Mouse (Mus musculus): ENCODE results near the gene Tnnc2.

Tnnc2 gene

DNA sequence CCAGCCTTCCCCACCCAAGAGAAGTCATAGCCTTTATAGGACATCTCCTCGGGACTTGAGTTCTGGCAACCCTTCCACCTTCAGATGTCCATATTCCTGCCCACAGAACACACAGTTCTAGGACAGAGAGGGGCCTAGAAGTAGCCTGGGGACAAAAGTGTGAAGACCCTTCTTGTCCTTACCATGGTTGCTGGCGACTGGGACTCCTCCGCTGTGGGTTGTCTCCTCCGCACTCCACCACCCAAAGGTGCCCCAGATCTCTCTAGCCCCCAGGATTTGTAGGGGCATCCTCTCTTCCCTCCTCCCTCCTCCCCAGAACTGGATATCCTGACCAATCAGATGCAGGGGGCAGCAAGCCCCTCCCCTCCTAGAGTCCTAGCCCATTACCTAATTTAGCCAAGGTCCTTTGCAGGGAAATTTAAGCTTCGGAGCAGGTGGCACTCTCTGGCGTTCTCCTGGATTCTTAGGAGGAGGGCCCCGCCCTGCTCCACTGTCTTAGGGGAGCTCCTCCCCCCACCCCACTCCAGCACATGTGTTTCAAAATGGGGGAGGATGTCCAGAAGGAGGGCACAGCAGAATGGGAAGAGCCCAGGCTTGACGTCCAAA lies at the start of gene Tnnc2:
TSS of gene Tnnc2 (minus strand) at position 487 of the 606 bp plus-strand sequence.
- DNase-seq (ENCODE audit: low read depth), result no peak

DNA sequence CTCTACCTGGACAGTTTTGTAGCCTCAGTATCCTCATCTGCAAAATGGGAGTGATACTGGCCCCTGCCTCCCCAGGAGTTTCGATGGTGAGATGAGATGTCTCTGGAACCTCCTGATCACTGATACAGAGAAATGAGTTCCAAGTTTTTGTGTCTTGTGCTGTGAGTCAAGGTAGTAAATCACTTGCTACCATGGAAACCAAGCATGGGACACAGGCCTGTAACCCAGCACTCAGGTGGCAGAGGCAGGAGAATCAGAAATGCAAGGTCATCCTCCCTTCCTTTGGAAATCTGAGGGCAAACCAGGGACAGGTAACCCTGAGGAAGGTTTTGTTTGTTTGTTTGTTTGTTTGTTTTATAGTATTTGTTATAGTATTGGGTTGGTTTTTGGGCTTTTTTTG lies 49.3 kb upstream of the Tnnc2 start:
- DNase-seq (ENCODE audit: low read depth), result no peak

DNA sequence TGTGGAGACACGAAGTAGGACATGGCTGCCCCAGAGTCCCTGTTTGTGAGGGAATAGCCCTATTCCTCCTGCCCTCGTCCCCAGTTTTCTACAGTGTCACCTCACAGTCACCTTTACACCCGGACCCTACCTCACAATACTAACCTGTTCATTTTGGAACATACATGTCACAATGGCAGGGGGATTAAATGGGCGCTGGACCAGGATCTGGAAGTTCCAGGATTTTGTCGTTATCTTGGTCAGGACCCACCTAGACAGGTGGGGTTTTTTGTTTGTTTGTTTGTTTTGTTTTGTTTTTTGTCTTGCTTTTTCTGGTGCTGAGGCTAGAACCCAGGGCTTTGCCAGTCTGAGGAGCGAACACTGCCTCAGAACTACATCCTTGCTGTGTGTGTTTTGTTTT lies 48.7 kb upstream of the Tnnc2 start, which contains the start of gene Spata25:
TSS of gene Spata25 (minus strand) at position 101 of the 400 bp plus-strand sequence.
- no peak for DNase-seq (ENCODE audit: low read depth)

GRCm38 (mm10) chr2:164827146-164827850 lies 47.5 kb upstream of the Tnnc2 start:
- DNase-seq (ENCODE audit: low read depth), result no peak

DNA sequence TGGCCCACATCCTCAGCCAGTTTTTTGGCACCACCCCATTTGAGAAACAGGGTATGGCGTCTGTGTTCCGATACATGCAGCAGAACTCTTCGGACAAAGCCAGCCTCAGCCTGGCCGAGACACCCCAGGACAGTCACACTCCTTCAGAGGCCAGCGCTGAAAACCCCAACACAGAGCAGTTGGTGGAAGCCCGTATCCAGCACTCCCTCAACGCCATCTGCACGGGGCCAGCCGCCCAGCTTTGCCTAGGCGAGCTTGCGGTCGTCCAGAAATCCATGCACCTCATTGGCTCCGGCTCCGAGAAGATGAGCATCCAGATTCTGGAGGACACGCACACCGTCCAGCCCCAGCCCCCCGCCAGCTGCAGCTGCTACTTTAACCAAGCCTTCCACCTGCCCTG lies 45.8 kb upstream of the Tnnc2 start:
- no peak for DNase-seq (ENCODE audit: low read depth)

DNA sequence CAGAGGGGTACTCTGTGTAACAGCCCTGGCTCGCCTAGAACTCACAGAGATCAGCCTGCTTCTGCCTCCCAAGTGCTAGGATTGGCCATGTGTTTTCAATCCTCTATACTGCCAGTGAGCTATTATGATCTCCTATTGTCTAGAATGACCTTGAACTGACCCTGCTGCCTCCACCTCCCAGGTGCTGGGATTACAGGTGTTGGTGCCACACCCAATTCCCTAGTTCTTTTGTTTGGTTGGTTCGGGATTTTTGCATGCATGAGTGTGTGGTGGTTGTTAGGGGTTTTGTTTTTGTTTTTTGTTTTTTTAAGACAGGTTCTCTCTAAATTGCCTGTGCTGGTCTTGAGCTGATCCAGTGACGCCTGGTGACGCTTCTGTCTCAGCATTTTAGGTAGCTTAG lies 44.2 kb upstream of the Tnnc2 start:
- DNase-seq (ENCODE audit: low read depth), result no peak

- DNase-seq (ENCODE audit: low read depth), result peak; percentile 82
These were observed 43.4 kb upstream of the Tnnc2 start for GRCm38 (mm10) chr2:164823181-164823585.

- DNase-seq (ENCODE audit: low read depth), result peak; percentile 98
These were observed 42.9 kb upstream of the Tnnc2 start, which contains the start of gene Zswim1 for GRCm38 (mm10) chr2:164822636-164823165. Gene Zswim1, plus strand, starts transcription at chr2:164822686.

GRCm38 (mm10) chr2:164821060-164821459 lies 41.3 kb upstream of the Tnnc2 start:
- DNase-seq (ENCODE audit: low read depth), result no peak

DNA sequence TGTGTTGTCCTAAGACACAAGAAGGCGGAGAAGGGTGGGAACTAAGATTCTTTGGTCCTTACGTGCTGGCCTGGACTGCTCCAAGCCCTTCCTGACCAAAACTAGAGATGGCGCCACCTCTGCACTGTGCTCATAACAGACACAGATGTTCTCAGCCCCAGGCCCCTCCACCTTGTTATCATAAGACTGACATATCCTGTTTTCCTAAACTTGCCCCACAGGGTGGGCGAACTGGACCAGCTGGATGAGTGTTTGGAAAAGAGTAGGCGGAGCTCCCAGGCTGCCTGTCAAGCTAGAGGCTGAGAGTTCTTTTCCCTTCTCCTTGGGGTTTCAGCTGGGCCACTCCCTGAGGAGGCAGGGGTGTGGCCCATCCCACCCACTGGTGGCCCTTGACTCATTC lies 37.9 kb upstream of the Tnnc2 start:
- DNase-seq (ENCODE audit: low read depth), result no peak

- DNase-seq (ENCODE audit: low read depth), result no peak
These were observed 37.4 kb upstream of the Tnnc2 start for GRCm38 (mm10) chr2:164817206-164817605.

DNA sequence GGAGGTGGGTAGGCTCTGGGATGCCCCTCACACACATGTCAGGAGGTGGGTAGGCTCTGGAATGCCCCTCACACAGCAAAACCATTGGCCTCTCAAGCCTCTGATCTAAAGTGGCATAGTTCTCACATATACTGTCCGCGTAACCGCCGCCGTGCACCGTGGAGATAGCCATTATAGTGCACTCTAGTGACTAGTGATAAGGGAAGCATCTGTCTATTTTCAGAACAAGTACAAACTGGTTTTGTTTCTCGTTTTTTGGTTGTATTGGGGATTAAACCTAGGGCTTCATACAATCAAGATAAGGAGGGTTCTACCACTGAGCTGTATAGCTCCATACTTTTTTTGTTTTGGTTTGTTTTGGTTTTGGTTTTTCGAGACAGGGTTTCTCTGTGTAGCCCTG lies 36.1 kb upstream of the Tnnc2 start:
- DNase-seq (ENCODE audit: low read depth), result no peak

- peak; percentile 47 for DNase-seq (ENCODE audit: low read depth)
These were observed 35.6 kb upstream of the Tnnc2 start for GRCm38 (mm10) chr2:164815348-164815747.

GRCm38 (mm10) chr2:164813557-164813956 lies 33.8 kb upstream of the Tnnc2 start:
- DNase-seq (ENCODE audit: low read depth), result no peak

DNA sequence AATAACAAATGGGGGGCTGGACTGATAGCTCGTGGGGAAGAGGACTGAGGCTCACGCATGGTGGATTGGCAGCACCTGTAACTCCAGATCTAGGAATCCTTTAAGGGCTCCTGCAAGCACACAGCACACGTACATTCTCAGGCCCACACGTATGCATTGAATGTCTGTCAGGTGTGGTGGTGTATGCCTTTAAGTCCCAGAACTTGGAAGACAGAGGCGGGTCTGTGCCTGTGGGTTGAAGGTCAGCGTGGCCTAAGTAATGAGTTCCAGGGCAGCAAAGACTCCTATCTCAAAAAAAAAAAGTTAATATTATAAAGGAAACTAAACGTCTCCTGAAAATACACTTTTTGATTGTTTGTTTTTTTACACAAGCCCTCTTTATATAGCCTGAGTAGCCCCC lies 26.8 kb upstream of the Tnnc2 start:
- no peak for DNase-seq (ENCODE audit: low read depth)

DNA sequence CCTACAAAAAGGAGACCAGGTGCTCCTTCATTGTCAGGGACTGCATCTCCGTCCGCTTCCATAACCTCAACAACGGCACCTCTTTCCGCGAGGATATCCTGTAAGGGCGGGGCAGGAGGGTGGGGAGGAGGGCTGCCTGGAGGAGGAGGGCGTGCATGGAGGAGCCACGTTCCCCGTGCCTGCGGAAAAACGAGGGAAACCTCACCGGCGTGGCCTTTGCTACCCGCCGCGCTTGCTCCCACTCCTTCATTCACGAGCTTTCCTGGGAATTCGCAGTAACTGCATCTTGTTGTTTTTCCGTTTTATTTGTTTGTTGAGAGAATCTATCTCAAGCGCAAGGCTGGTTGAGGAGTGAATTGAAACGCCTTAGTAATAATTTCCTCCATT lies 25.6 kb upstream of the Tnnc2 start:
- DNase-seq (ENCODE audit: low read depth), result no peak

- DNase-seq (ENCODE audit: low read depth), result peak; percentile 100
These were observed 25.0 kb upstream of the Tnnc2 start, which contains the start of the genes Acot8 and Zswim3 for GRCm38 (mm10) chr2:164804533-164805331. Gene Acot8, minus strand, starts transcription at chr2:164804882. Gene Zswim3, plus strand, starts transcription at chr2:164805098.

- peak; percentile 21 for DNase-seq (ENCODE audit: low read depth)
These were observed 24.1 kb upstream of the Tnnc2 start for GRCm38 (mm10) chr2:164803921-164804313.

DNA sequence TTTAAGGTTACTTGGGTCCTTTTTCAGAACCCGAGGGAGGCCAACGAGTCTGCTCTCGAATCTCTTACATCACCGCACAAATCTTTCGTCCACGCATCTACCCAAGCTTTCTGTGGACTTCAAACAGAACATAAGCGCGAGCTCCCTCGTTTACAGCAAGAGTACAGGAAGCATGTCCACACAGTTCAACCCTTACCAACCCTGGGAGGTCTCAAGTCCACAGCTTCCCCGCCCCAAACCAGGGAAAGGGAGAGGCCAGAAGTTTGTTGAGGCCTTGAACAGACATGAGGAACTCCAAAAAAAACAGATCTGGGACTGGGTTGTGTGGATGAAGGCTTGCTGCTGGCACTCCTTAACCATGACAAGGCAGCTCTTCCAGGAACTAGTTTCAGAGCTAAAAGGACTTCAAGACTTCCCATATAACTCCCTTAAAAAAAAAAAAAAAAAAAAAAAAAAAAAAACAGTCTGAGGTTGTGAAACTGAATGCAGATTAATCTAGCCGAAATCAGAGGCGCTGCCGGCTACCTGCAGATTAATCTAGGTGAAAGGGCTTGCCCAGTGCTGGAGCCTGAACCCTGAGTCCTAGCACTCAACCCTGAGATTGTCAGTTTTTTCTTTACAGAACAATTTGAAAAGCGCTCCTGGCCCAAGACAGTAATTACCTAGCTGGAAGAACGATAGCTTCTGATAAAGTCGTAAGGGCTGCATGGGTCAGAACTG lies 23.6 kb upstream of the Tnnc2 start:
- DNase-seq (ENCODE audit: low read depth), result peak; percentile 29

DNA sequence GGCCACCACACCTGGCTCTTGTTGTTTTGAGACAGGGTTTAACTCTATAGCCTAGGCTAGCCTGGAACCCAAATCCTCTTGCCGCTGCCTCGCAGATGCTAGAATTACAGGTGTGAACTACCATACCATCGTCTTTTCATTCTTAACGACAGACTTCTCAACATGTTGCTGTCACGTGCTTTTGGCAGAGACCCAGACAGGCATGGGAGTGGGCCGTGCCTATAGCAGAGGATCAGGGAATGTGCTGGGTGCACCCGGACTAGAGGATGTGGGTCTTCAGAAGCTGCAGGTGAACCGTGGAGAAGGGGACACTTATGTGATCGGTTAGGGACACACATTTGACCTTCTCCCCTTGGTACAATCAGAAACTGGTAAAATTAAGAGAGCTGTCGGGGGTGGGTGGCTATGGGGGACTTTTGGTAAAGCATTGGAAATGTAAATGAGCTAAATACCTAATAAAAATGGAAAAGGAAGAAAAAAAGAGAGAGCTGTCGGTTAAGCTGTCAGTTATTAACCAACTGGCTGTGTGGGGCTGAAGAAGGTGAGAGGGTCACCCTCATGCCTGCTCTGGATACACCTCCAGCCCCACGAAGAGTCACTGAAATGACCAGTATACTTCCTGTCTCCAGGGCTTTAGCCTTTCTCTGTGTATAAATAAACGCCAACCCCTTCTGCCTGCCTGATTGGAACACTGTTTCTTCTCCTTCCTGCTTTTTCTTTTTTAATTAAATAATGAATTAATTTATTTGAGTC lies 20.7 kb upstream of the Tnnc2 start:
- no peak for DNase-seq (ENCODE audit: low read depth)

DNA sequence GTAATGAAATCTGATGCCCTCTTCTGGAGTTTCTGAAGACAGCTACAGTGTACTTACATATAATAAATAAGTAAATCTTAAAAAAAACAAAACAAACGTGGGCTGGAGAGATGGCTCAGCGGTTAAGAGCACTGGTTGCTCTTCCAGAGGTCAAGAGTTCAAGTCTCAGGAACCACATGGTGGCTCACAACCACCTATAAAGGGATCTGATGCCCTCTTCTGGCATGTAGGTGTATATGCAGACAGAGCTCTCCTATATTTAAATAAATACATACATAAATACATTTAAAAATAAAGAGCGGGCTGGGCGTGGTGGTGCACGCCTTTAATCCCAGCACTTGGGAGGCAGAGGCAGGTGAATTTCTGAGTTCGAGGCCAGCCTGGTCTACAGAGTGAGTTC lies 18.8 kb upstream of the Tnnc2 start:
- DNase-seq (ENCODE audit: low read depth), result peak; percentile 76

All from 416B (cell line).